12 mouse cellular contexts compared by ENCODE assay signal in genomic region chr8:87752710-87753109, GRCm38 (mm10).
DNase-seq lines count a peak whose midpoint lies in the region; ATAC-seq and TF ChIP-seq lines count a peak whose summit lies in the region.
"Had no signal": no experiment of that assay in that cellular context is flagged by ENCODE, and none has a peak within 500 bp of the region (broad histone marks: within the 10 kb centered on the region; RNA-seq: fewer than 3 reads in every experiment).

No protein-coding gene starts in this region.

- no peak for DNase-seq in embryonic facial prominence, embryonic 10.5 days (ENCODE audit: low spot score)
- peak; percentile 66 for DNase-seq in forelimb bud, embryonic 11.5 days (ENCODE audit: low read depth, low spot score)
- peak; percentile 48 for DNase-seq in lung, postnatal 10 days
- DNase-seq in cerebellum, adult 9-11 months: no peak
- no peak for DNase-seq in spleen, adult 12 weeks (ENCODE audit: low spot score)
- DNase-seq in left cerebral cortex, postnatal 4 days: no peak

- no peak overlapping the region for H3K9ac ChIP-seq in embryonic facial prominence, embryonic 12.5 days
- H3K9ac ChIP-seq in ES-Bruce4 (ENCODE audit: low read depth, poor library complexity, severe bottlenecking): peak overlapping the region; percentile 37; the same call in 1 of the 2 replicates
- H3K9ac ChIP-seq: heart, embryonic 15.5 days; liver, embryonic 14.5 days had no signal

- no peak for TF ChIP-seq EP300 in ES-Bruce4 (IDR thresholded peaks at IDR 0.05; ENCODE audit: insufficient read depth, low read depth, low read length)

- TF ChIP-seq POLR2A in ES-Bruce4 (IDR thresholded peaks at IDR 0.05; ENCODE audit: insufficient read depth, low read length): no peak

- 0 out of 2 replicates have a peak overlapping the region, but pooled peaks have one; percentile 6 for H3K27ac ChIP-seq in embryonic facial prominence, embryonic 12.5 days
- no peak overlapping the region for H3K27ac ChIP-seq in embryonic facial prominence, embryonic 10.5 days (replicated peaks)
- H3K27ac ChIP-seq in ES-Bruce4 (ENCODE audit: insufficient read depth, low read length): no peak overlapping the region
- H3K27ac ChIP-seq: heart, embryonic 15.5 days; layer of hippocampus, adult 2 months; liver, embryonic 14.5 days had no signal

- no peak overlapping the region for H3K4me2 ChIP-seq in embryonic facial prominence, embryonic 12.5 days (replicated peaks)
- H3K4me2 ChIP-seq: heart, embryonic 15.5 days had no signal

- no peak for TF ChIP-seq CTCF in ES-Bruce4 (IDR thresholded peaks at IDR 0.05; ENCODE audit: low read depth, low read length)

- WGBS in embryonic facial prominence, embryonic 12.5 days: 76% methylated on average over 13 of the region's 13 CpGs
- WGBS in embryonic facial prominence, embryonic 10.5 days: 81% methylated on average over 13 of the region's 13 CpGs

- peaks cover 20% of the 10 kb centered on the region for H3K4me1 ChIP-seq in embryonic facial prominence, embryonic 12.5 days
- peaks cover 27% of the 10 kb centered on the region for H3K4me1 ChIP-seq in embryonic facial prominence, embryonic 10.5 days
- no peaks in the 10 kb centered on the region for H3K4me1 ChIP-seq in ES-Bruce4 (ENCODE audit: control insufficient read depth, insufficient read depth, low read length)

- H3K9me3 ChIP-seq in embryonic facial prominence, embryonic 12.5 days: no peaks in the 10 kb centered on the region
- H3K9me3 ChIP-seq in embryonic facial prominence, embryonic 10.5 days: no peaks in the 10 kb centered on the region
- no peaks in the 10 kb centered on the region for H3K9me3 ChIP-seq in ES-Bruce4 (replicated peaks; ENCODE audit: control insufficient read depth, insufficient read depth, low read length, poor library complexity, severe bottlenecking)
- H3K9me3 ChIP-seq: heart, embryonic 15.5 days had no signal

- H3K27me3 ChIP-seq in embryonic facial prominence, embryonic 12.5 days: no peaks in the 10 kb centered on the region
- no peaks in the 10 kb centered on the region for H3K27me3 ChIP-seq in embryonic facial prominence, embryonic 10.5 days (replicated peaks; ENCODE audit: low read depth, poor library complexity, severe bottlenecking)
- H3K27me3 ChIP-seq in ES-Bruce4 (ENCODE audit: control insufficient read depth, insufficient read depth, low read length, poor library complexity, severe bottlenecking): no peaks in the 10 kb centered on the region
- H3K27me3 ChIP-seq: heart, embryonic 15.5 days had no signal

- intact Hi-C loops in left cerebral cortex, postnatal 4 days (cut with DNase I): no loop called here

- no peak overlapping the region for H3K4me3 ChIP-seq in embryonic facial prominence, embryonic 12.5 days
- H3K4me3 ChIP-seq in embryonic facial prominence, embryonic 10.5 days: no peak overlapping the region
- H3K4me3 ChIP-seq in ES-Bruce4 (ENCODE audit: low read depth, low read length): peak overlapping the region; percentile 47
- H3K4me3 ChIP-seq: heart, embryonic 15.5 days; layer of hippocampus, adult 2 months had no signal

- no peaks in the 10 kb centered on the region for H3K36me3 ChIP-seq in embryonic facial prominence, embryonic 12.5 days
- H3K36me3 ChIP-seq in embryonic facial prominence, embryonic 10.5 days (replicated peaks): peaks cover 7% of the 10 kb centered on the region
- no peaks in the 10 kb centered on the region for H3K36me3 ChIP-seq in ES-Bruce4 (ENCODE audit: control insufficient read depth, insufficient read depth, low read length, poor library complexity, severe bottlenecking)
- H3K36me3 ChIP-seq: heart, embryonic 15.5 days had no signal

- no peak for ATAC-seq in embryonic facial prominence, embryonic 12.5 days (ENCODE audit: insufficient number of reproducible peaks, insufficient read depth, low FRiP score, low TSS enrichment)
- ATAC-seq: forebrain, embryonic 14.5 days had no signal

Comparison
In these comparisons a context has a peak if more than half of its experiments do, and no peak if none do; other contexts are left out.
1. DNase-seq: peak in forelimb bud, embryonic 11.5 days (single experiment) and lung, postnatal 10 days (single experiment); none in embryonic facial prominence, embryonic 10.5 days (single experiment), cerebellum, adult 9-11 months (single experiment), spleen, adult 12 weeks (single experiment) and left cerebral cortex, postnatal 4 days (single experiment).